Mouse (Mus musculus) left cerebral cortex, postnatal 4 days (tissue): ENCODE measurements around the gene Il17re. TPM values are rescaled to one million over a fixed set of nuclear protein-coding genes. Genes with fewer than 3 reads are reported as not detected.

ENCODE experiments used
- microRNA-seq: library from miRNA; unstranded; fragments of <30 nt; microRNA quantifications from one replicate; pipeline ENCODE4 v1.2.0, GENCODE M21; 2022
- total RNA-seq, 2 experiments: library from RNA; stranded (reverse); gene quantifications; 2 replicates each; pipeline ENCODE4 v1.2.3; 2021

Il17re gene
- total RNA-seq, 2 experiments from 2014 or later = 0.26 to 0.30 TPM

Small RNAs within 50 kb of the gene (microRNA-seq; reads per million reads assigned to microRNA genes)
- not detected for gene Gm24387

Other genes starting within 250 kb of the Il17re start
- 10 to 100 TPM; 25.2 to 25.6 TPM for gene Mtmr14, start 220.6 kb upstream of the Il17re start, total RNA-seq
- 1 to 10 TPM; 7.3 to 8.3 TPM for gene Cpne9, start 176.2 kb upstream of the Il17re start, total RNA-seq
- 10 to 100 TPM; 32.8 TPM for gene Brpf1, start 151.3 kb upstream of the Il17re start, total RNA-seq
- 1 to 10 TPM; 8.8 to 9.4 TPM for gene Ogg1, start 131.5 kb upstream of the Il17re start, total RNA-seq
- 100 to 1,000 TPM in 1 of 2 experiments, 10 to 100 TPM in 1; 94.4 to 104 TPM for gene Camk1, start 114.5 kb upstream of the Il17re start, total RNA-seq
- gene Tada3, start 80.6 kb upstream of the Il17re start, total RNA-seq = 10 to 100 TPM; 64.4 to 68.2 TPM
- gene Arpc4, start 80.4 kb upstream of the Il17re start, total RNA-seq = 100 to 1,000 TPM; 288 to 299 TPM
- 10 to 100 TPM; 12.4 to 14.1 TPM for gene Ttll3, start 69.2 kb upstream of the Il17re start, total RNA-seq
- 10 to 100 TPM; 14.4 to 15.2 TPM for gene Rpusd3, start 39.1 kb upstream of the Il17re start, total RNA-seq
- gene Cidec, start 22.7 kb upstream of the Il17re start, total RNA-seq = not detected
- gene Jagn1, start 15.9 kb upstream of the Il17re start, total RNA-seq = 10 to 100 TPM; 39.1 to 44.9 TPM
- 1 to 10 TPM; 2.2 to 2.4 TPM for gene Il17rc, start 12.9 kb downstream of the Il17re start, total RNA-seq
- 10 to 100 TPM; 80.4 to 82.1 TPM for gene Creld1, start 24.8 kb downstream of the Il17re start, total RNA-seq
- gene Prrt3, start 43.4 kb downstream of the Il17re start, total RNA-seq = 10 to 100 TPM; 15.5 to 19.7 TPM
- 10 to 100 TPM; 62.3 to 71.1 TPM for gene Emc3, start 73.2 kb downstream of the Il17re start, total RNA-seq
- 1 to 10 TPM; 5.4 to 7.0 TPM for gene Fancd2, start 73.2 kb downstream of the Il17re start, total RNA-seq
- gene Fancd2os, start 142.2 kb downstream of the Il17re start, total RNA-seq = under 1 TPM in 1 of 2 experiments, not detected in 1; 0.28 TPM
- 100 to 1,000 TPM; 166 to 181 TPM for gene Brk1, start 146.3 kb downstream of the Il17re start, total RNA-seq
- 10 to 100 TPM; 50.0 to 61.8 TPM for gene Vhl, start 165.5 kb downstream of the Il17re start, total RNA-seq
- gene Irak2, start 180.0 kb downstream of the Il17re start, total RNA-seq = 1 to 10 TPM; 7.9 to 8.1 TPM
- gene Tatdn2, start 238.6 kb downstream of the Il17re start, total RNA-seq = 10 to 100 TPM; 95.0 to 98.1 TPM